Mouse (Mus musculus): Measurements from ENCODE around the gene Slc22a23.

Slc22a23 gene

GRCm38 (mm10) chr13:34174025-34174424, 171.0 kb downstream of the Slc22a23 start:
- in situ Hi-C loops (cut with MboI, MseI) = no loop called here

- in situ Hi-C loops (cut with MboI, MseI) = no loop called here
Observed at GRCm38 (mm10) chr13:34163304-34163975, 181.5 kb downstream of the Slc22a23 start.

- in situ Hi-C loops (cut with MboI, MseI) = no loop called here
Observed at GRCm38 (mm10) chr13:34162491-34163303, 182.3 kb downstream of the Slc22a23 start, which contains the start of gene Psmg4. Psmg4 (plus strand) TSS chr13:34162964.

GRCm38 (mm10) chr13:34159926-34160325, 185.1 kb downstream of the Slc22a23 start:
- in situ Hi-C loops (cut with MboI, MseI) = loop anchor here (10.0 kb wide), 3 partner anchors 115 to 1155 kb away; partner anchors contain the start of gene Serpinb9

- in situ Hi-C loops (cut with MboI, MseI) = loop anchor here (10.0 kb wide), 3 partner anchors 113 to 1153 kb away; partner anchors contain the start of gene Serpinb9
Observed at GRCm38 (mm10) chr13:34157596-34158157, 187.3 kb downstream of the Slc22a23 start.

GRCm38 (mm10) chr13:34156840-34157185, 188.2 kb downstream of the Slc22a23 start:
- in situ Hi-C loops (cut with MboI, MseI) = loop anchor here (10.0 kb wide), 3 partner anchors 112 to 1152 kb away; partner anchors contain the start of gene Serpinb9

DNA sequence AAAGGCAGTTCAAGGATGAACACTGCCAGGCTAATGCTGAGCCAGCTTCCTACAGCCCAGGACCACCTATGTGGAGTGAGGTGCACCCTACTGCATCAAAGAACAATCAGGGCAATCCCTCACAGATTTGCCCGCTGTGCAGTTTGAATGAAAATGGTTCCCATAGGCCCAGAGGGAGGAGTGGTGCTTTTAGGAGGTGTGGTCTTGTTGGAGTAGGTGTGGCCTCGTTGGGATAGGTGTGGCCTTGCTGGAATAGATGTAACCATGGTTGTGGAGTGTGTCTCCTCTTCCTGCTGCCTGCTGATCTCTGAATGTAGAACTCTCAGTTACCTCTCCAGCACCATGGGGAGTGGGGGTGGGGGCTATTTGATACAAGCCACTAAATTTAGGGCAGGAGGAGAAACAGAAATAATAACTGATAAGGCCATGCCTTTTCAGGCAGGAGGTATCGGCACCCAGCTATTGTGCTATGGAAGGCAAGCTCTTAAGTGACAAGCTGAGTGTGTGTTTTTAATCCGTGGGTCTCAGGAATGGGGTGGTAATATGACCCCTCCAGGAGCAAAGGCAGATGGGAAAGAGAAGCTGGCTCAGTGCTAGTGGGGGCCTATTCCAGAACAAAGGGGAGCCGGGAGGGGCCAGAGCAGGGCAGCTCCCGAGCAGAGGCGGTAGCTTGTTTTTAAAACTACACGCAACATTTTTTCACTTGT, 188.7 kb downstream of the Slc22a23 start:
- in situ Hi-C loops (cut with MboI, MseI) = loop anchor here (10.0 kb wide), 3 partner anchors 111 to 1151 kb away; partner anchors contain the start of gene Serpinb9

- in situ Hi-C loops (cut with MboI, MseI) = loop anchor here (10.0 kb wide), 3 partner anchors 110 to 1150 kb away; partner anchors contain the start of gene Serpinb9
Observed at GRCm38 (mm10) chr13:34154931-34155272, 190.1 kb downstream of the Slc22a23 start.

- in situ Hi-C loops (cut with MboI, MseI) = loop anchor here (10.0 kb wide), 3 partner anchors 110 to 1150 kb away; partner anchors contain the start of gene Serpinb9
Observed at GRCm38 (mm10) chr13:34154217-34154930, 190.6 kb downstream of the Slc22a23 start.

DNA sequence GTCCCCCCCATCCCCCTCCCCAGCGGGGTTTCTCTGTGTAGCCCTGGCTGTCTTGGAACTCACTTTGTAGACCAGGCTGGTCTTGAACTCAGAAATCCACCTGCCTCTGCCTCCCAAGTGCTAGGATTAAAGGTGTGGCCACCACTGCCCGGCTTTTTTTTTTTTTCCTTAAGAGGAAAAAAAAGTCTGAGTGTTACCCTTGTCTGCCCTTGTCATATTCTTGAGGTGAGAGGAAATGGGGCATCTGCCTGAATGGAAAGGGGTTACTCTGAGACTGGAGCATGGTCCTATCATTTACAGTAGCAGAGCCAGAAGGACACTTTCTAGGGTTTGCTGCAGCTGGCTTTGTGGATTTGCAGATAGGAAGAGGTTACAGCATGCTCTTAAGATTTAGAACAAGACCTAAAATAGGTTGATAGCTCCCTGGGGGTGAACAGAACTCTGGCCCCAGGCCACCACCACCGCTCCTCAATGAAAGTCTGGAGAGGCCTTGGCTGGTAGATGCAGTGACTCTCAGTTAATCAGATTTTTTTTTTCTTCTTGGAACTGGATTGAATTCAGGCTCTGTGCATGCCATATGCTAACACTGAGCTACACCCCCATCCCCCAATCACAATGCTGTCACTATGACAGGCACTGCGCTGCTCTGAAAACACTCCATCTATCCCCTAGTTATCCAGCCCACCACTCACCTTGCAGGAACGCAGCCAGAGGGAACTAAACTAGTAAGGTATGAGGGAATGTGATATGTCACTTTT, 191.5 kb downstream of the Slc22a23 start:
- in situ Hi-C loops (cut with MboI, MseI) = loop anchor here (10.0 kb wide), 3 partner anchors 109 to 1149 kb away; partner anchors contain the start of gene Serpinb9

- in situ Hi-C loops (cut with MboI, MseI) = loop anchor here (10.0 kb wide), 3 partner anchors 108 to 1148 kb away; partner anchors contain the start of gene Serpinb9
Observed at GRCm38 (mm10) chr13:34152695-34153094, 192.3 kb downstream of the Slc22a23 start.

DNA sequence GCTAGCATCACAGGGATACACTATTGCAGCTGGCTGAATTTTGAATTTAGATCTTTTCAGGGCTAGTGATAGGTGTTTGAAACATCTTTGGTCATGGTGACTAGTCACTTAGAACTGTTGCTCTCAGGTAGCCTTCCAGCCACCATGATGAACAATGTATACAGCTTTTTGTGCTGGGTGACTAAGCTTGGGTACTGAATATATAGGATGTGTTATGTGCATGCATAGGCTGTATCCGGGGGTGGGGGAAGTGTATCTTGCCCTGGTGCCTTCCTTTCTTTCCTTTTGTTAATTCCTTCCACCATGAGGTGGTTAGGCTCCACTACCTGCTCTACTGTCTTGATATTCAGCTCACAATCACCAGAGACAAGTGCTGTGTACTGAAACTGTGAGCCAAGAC, 193.6 kb downstream of the Slc22a23 start:
- in situ Hi-C loops (cut with MboI, MseI) = loop anchor here (10.0 kb wide), 3 partner anchors 107 to 1147 kb away; partner anchors contain the start of gene Serpinb9

DNA sequence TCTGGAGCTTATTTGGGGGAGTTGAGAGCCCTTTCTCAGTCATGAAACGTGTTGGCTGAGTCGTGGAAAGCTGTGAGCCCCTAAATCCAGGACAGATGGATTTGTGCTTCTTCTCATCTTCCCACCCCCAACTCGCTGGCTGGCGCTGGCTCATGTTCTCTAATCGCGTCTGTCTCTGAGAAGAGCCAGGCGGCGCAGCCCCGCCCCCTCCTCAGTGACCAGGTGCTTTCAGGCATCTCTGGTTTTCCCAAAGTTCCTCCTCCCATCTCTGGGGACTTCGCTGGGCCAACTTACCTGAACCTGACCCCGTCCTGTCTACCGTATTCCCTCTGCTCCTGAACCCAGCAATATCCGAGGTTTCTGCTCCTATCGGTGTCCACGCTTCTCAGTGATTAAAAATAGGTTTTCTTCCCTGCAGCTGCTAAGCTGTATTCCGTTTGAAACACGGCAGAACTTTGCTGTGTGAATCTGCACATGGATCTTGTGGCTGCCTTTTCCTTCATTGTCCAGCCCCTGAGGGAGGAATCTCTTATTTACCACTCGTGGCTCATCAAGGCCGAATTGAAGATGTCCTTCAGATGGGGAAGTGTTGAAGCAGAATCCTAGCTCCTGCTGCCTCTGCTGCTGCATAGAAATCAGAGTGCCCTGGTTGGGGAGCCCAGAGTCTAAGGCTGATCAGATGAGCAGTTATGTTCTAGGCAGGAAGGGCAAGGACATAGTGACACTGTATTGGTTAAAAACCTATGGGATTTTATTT, 194.5 kb downstream of the Slc22a23 start:
- in situ Hi-C loops (cut with MboI, MseI) = loop anchor here (10.0 kb wide), 3 partner anchors 106 to 1146 kb away; partner anchors contain the start of gene Serpinb9

- in situ Hi-C loops (cut with MboI, MseI) = loop anchor here (10.0 kb wide), 3 partner anchors 105 to 1145 kb away; partner anchors contain the start of gene Serpinb9
Observed at GRCm38 (mm10) chr13:34149463-34150176, 195.4 kb downstream of the Slc22a23 start.

DNA sequence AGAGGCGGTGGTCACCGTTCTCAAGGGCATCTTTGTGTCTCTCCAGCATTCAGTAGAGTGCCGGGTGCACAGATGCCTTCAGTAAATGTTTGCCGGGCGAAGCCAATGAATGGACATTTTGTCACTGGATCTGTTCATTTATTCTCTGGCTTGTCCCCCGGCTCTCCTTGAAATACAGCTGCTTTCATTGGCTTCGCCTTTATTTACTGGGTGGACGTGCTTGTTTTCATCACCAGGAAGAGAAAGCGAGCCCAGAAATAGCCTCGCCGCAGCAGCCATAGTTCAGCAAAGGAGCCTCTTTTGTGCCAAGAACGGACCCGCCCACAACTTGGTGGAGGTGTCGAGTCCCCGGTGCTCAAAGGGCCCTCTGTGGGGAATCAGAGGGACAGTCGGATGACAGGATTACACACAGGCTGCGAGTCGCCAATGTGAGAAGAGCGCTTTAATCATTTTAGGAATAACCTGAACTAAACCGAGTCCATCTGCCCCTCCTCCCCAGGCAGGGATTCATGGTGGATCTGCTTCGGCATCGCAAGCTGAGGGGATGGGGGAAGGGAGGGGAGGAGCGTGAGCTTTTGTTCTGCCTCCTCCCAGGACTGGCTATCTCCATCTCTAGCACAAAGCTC, 196.1 kb downstream of the Slc22a23 start:
- in situ Hi-C loops (cut with MboI, MseI) = no loop called here

- in situ Hi-C loops (cut with MboI, MseI) = no loop called here
Observed at GRCm38 (mm10) chr13:34148181-34148580, 196.8 kb downstream of the Slc22a23 start.

DNA sequence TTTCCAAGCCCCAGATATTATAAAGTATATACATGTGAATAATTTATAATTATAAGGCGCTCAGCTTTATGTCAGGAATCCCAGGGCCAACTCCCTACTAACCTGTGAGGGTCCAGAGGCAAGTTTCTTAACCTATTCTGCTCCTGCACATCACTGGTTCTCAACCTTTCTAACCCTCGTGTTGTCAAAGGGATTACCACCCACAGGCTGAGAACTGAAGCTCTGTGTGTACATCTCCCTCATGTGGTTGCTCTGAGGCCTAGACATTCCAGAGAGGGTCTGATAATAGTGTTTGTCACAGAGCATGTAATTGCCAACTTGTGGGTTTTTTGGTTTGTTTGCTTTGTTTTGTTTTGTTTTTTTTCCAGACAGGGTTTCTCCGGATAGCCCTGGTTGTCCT, 198.1 kb downstream of the Slc22a23 start:
- in situ Hi-C loops (cut with MboI, MseI) = no loop called here

DNA sequence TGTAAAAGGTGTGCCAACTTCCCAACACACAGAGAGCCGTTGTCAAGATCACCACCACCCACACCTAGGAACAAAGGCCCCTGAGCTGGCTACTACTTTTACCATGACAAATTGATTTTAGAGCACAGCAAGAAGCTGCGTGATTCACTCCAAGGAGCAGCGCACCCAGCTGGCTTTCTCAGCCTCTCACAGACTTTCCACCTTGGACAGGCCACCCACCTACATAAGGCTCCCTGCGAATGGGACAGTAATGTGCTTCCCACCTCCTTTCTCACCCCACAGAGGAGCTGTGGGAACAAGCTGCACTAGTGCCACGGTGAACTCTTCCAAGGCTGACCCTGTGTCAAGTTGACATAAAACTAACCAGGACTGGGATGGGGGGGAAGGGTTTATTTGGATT, 201.6 kb downstream of the Slc22a23 start:
- in situ Hi-C loops (cut with MboI, MseI) = no loop called here

Data from T-helper 2 cell (primary cell).